Mouse (Mus musculus): ENCODE results near the gene C1ql1.

DNA sequence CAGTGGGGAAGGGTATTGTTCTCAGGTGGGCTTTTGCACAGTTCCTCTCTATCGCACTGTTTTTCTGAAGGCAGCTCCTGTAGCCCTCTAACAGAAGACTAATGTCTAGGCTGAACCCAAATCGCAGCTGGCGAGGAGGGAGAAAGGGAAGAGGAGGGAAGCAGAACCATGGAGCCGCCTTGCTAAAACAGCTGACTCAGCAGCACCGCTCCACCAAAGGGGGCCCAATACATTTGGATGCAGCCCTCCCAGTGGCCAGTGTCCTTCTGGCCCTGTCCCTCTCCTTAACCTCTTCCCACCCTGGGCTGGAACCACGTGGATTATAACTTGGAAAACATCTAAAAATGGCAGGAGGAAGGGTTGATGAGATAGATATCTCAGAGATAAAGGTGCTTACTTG lies 5.3 kb downstream of the C1ql1 start:
- TF ChIP-seq GATA1 (IDR thresholded peaks at IDR 0.05; ENCODE audit: borderline replicate concordance, low read length), result no peak
- no peak for TF ChIP-seq FLI1 (IDR thresholded peaks at IDR 0.05; ENCODE audit: low read length)
